Mouse (Mus musculus) T-helper 17 cell (primary cell): Measurements from ENCODE around the gene Ptpn18.

ENCODE experiments used
- in situ Hi-C, 2 experiments: fragments of 300-600 bp; cut with MboI, MseI; formaldehyde crosslinking; loops; 1 replicate in 1 of 2; 2 replicates in 1 of 2; pipeline ENCODE4 v1.15.1; 2025; ENCODE audit warnings: high pct_unique_total_duplicates in 2 of 2

Gene Ptpn18

GRCm38 (mm10) chr1:34505970-34506551 is 46.5 kb downstream of the Ptpn18 start:
- in situ Hi-C loops = loop anchor here in 1 of 2 experiments (5.0 to 10.0 kb wide), 2 partner anchors 86 to 1031 kb away; no protein-coding TSS in a partner anchor

- in situ Hi-C loops = loop anchor here in 1 of 2 experiments (5.0 to 10.0 kb wide), 2 partner anchors 84 to 1033 kb away; no protein-coding TSS in a partner anchor
These were observed 48.4 kb downstream of the Ptpn18 start for GRCm38 (mm10) chr1:34507986-34508385.

- in situ Hi-C loops = loop anchor here in 1 of 2 experiments (10.0 kb wide), 1 partner anchor 84 kb away; no protein-coding TSS in a partner anchor
These were observed 51.0 kb downstream of the Ptpn18 start for GRCm38 (mm10) chr1:34510575-34510981.

- in situ Hi-C loops = loop anchor here in 1 of 2 experiments (10.0 kb wide), 1 partner anchor 84 kb away; no protein-coding TSS in a partner anchor
These were observed 51.5 kb downstream of the Ptpn18 start for GRCm38 (mm10) chr1:34511027-34511426.

GRCm38 (mm10) chr1:34513068-34513467 is 53.5 kb downstream of the Ptpn18 start:
- in situ Hi-C loops = loop anchor here in 1 of 2 experiments (10.0 kb wide), 1 partner anchor 82 kb away; no protein-coding TSS in a partner anchor

GRCm38 (mm10) chr1:34516595-34516994 is 57.0 kb downstream of the Ptpn18 start:
- in situ Hi-C loops = loop anchor here in 1 of 2 experiments (10.0 kb wide), 1 partner anchor 78 kb away; no protein-coding TSS in a partner anchor

- in situ Hi-C loops = loop anchor here in 1 of 2 experiments (10.0 kb wide), 1 partner anchor 78 kb away; no protein-coding TSS in a partner anchor
These were observed 57.7 kb downstream of the Ptpn18 start for GRCm38 (mm10) chr1:34517297-34517696.

GRCm38 (mm10) chr1:34517797-34518196 is 58.2 kb downstream of the Ptpn18 start:
- in situ Hi-C loops = loop anchor here in 1 of 2 experiments (10.0 kb wide), 1 partner anchor 77 kb away; no protein-coding TSS in a partner anchor

- in situ Hi-C loops = loop anchor here in 1 of 2 experiments (10.0 kb wide), 1 partner anchor 77 kb away; no protein-coding TSS in a partner anchor
These were observed 58.7 kb downstream of the Ptpn18 start for GRCm38 (mm10) chr1:34518259-34518658.

GRCm38 (mm10) chr1:34522205-34522849 is 62.8 kb downstream of the Ptpn18 start:
- in situ Hi-C loops = no loop called here

GRCm38 (mm10) chr1:34522850-34523244 is 63.3 kb downstream of the Ptpn18 start:
- in situ Hi-C loops = no loop called here

- in situ Hi-C loops = no loop called here
These were observed 64.1 kb downstream of the Ptpn18 start for GRCm38 (mm10) chr1:34523647-34524046.
